Mouse (Mus musculus): ENCODE measurements around the gene Ankrd1.
A peak's percentile ranks its signal among the peaks of the same experiment; 100 is the strongest.

DNA sequence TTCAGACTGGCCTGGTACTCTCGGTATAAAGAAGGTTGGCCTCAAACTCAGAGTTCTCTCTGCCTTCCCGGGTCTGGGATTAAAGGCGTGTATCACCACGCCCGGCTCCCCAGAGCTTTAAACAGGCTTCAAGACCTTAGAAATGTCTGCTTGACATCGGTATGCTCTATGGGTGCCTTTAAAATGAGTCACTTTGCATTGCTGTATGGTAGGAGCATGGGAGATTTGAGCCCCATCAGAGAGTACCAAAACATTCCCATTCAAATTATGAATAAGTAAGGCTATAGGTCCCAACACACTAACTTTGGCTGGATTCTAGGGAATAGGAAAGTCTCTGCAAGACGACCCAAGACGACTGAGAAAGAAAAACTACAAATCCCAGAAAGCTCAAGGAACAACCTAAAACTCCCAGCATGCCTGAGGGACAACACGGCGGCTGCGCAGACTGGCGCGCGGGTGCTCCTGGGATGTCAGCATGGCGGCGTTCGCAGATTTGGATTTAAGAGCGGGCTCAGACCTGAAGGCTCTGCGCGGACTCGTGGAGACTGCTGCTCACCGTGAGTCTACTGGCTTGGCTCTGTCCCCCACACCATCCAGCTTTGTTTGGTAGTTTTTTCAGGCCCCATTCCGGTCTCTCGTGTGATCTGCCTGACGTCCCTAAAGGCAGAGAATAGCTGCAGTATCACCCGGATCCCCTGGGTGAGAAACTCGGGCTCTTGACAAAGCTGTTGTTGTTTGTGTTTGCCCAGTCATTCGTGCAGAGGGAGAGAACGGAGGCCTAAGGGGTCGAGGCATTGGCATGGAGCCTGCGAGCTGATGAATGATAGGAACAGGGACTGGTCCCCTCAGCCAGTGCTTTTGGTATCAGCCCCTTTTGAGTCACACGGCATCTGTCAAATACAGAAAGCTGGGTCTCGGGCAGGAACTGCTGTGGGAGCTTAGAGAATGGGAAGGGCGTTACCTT lies 36.4 kb downstream of the Ankrd1 start, which contains the start of gene Rpp30:
- TF ChIP-seq POLR2A (IDR thresholded peaks at IDR 0.05; ENCODE audit: borderline replicate concordance, extremely low read depth, low read depth, low read length): peak; percentile 32; the same call in 1 of the 2 replicates
- TF ChIP-seq CTCF (IDR thresholded peaks at IDR 0.05; ENCODE audit: insufficient read depth, low read length): no peak
